Mouse (Mus musculus) myocyte (in vitro differentiated cells): ENCODE measurements around the gene Tec.

Source experiments
- E2F4 ChIP-seq: IDR thresholded peaks from one replicate; pipeline ENCODE4 v1.6.1; 2011; ENCODE audit warnings: mild to moderate bottlenecking, control low read depth, moderate library complexity; ENCODE audit not compliant: insufficient read depth
- MAX ChIP-seq: IDR thresholded peaks from one replicate; pipeline ENCODE4 v1.6.1; 2011; ENCODE audit warnings: low read depth, mild to moderate bottlenecking, control low read depth
- MYOD1 ChIP-seq, 3 experiments: IDR thresholded peaks; one replicate each; pipeline ENCODE4 v1.6.1; 2011; ENCODE audit warnings: control low read depth in 2 of 3, low read depth in 2 of 3, mild to moderate bottlenecking in 2 of 3, moderate library complexity in 1 of 3; ENCODE audit not compliant: insufficient read length in 2 of 3, control insufficient read depth in 1 of 3
- MYOG ChIP-seq, 3 experiments: IDR thresholded peaks; one replicate each; pipeline ENCODE4 v1.6.1; 2011; ENCODE audit warnings: control low read depth in 2 of 3, low read depth in 2 of 3, mild to moderate bottlenecking in 2 of 3; ENCODE audit not compliant: insufficient read length in 2 of 3, control insufficient read depth in 1 of 3, insufficient read depth in 1 of 3
- POLR2A ChIP-seq: IDR thresholded peaks from one replicate; pipeline ENCODE4 v1.6.1; 2011; ENCODE audit warnings: low read depth, mild to moderate bottlenecking, control low read depth, moderate library complexity; ENCODE audit not compliant: insufficient read length
- POLR2AphosphoS2 ChIP-seq: IDR thresholded peaks from one replicate; pipeline ENCODE4 v1.6.1; 2011; ENCODE audit warnings: low read depth, control low read depth; ENCODE audit not compliant: insufficient read length
- REST ChIP-seq: IDR thresholded peaks from one replicate; pipeline ENCODE4 v1.6.1; 2011; ENCODE audit warnings: mild to moderate bottlenecking, control low read depth, moderate library complexity; ENCODE audit not compliant: insufficient read depth, insufficient read length
- TCF12 ChIP-seq: IDR thresholded peaks from one replicate; pipeline ENCODE4 v1.6.1; 2011; ENCODE audit warnings: mild to moderate bottlenecking, control low read depth; ENCODE audit not compliant: poor library complexity, insufficient read depth, severe bottlenecking
- USF1 ChIP-seq: IDR thresholded peaks from one replicate; pipeline ENCODE4 v1.6.1; 2011; ENCODE audit warnings: low read depth, mild to moderate bottlenecking, control low read depth, moderate library complexity

GRCm38 (mm10) chr5:72901866-72902265 lies 33.6 kb upstream of the Tec start:
- TF ChIP-seq MYOD1 (IDR thresholded peaks at IDR 0.05; ENCODE audit: control insufficient read depth in 1 of 3, insufficient read length in 2 of 3, low read depth in 2 of 3) (no peak), POLR2A (no peak), E2F4 (no peak), MAX (no peak), TCF12 (no peak), USF1 (no peak), POLR2AphosphoS2 (no peak), MYOG (IDR thresholded peaks at IDR 0.05; ENCODE audit: control insufficient read depth in 1 of 3, insufficient read depth in 1 of 3, insufficient read length in 2 of 3, low read depth in 2 of 3) (no peak), REST (no peak)
